Mouse (Mus musculus): ENCODE measurements at regions not wholly inside any gene's neighbourhood (a gene's known extent, or its start where the extent isn't known, plus 50 kb on each side); places are given as distances from the start of the nearest gene placed in this dataset.
"Not testable (repeated sequence)": the region's sequence is repeated elsewhere in the genome, so short reads cannot be mapped to it uniquely, and the experiment has no call there.

- no peak for ATAC-seq
Observed at GRCm38 (mm10) chrX:12296264-12297053, 136.3 kb upstream of the Bcor start.

GRCm38 (mm10) chrX:12298609-12299008, 138.5 kb upstream of the Bcor start:
- no peak for ATAC-seq

- ATAC-seq = no peak
Observed at GRCm38 (mm10) chrX:12299236-12299635, 139.1 kb upstream of the Bcor start.

GRCm38 (mm10) chrX:12304678-12305077, 144.5 kb upstream of the Bcor start:
- ATAC-seq = no peak

GRCm38 (mm10) chrX:12306940-12307339, 146.8 kb upstream of the Bcor start:
- ATAC-seq = no peak

- ATAC-seq = no peak
Observed at GRCm38 (mm10) chrX:12312534-12312933, 152.4 kb upstream of the Bcor start.

GRCm38 (mm10) chrX:12315658-12316057, 155.5 kb upstream of the Bcor start:
- no peak for ATAC-seq

GRCm38 (mm10) chrX:12317488-12317887, 157.3 kb upstream of the Bcor start:
- ATAC-seq = not testable (repeated sequence)

- ATAC-seq = no peak
Observed at GRCm38 (mm10) chrX:12318848-12319651, 158.9 kb upstream of the Bcor start.

GRCm38 (mm10) chrX:12322453-12322852, 162.3 kb upstream of the Bcor start:
- no peak for ATAC-seq

GRCm38 (mm10) chrX:12323268-12323667, 163.1 kb upstream of the Bcor start:
- no peak for ATAC-seq

- no peak for ATAC-seq
Observed at GRCm38 (mm10) chrX:12323812-12324211, 163.7 kb upstream of the Bcor start.

GRCm38 (mm10) chrX:12327464-12327863, 167.3 kb upstream of the Bcor start:
- ATAC-seq = no peak

- ATAC-seq = no peak
Observed at GRCm38 (mm10) chrX:12340561-12340960, 180.4 kb upstream of the Bcor start.

GRCm38 (mm10) chrX:12341356-12341965, 181.3 kb upstream of the Bcor start:
- no peak for ATAC-seq

GRCm38 (mm10) chrX:12344805-12345555, 184.8 kb upstream of the Bcor start:
- no peak for ATAC-seq

- ATAC-seq = no peak
Observed at GRCm38 (mm10) chrX:12346856-12347255, 186.7 kb upstream of the Bcor start.

- no peak for ATAC-seq
Observed at GRCm38 (mm10) chrX:12348117-12348516, 188.0 kb upstream of the Bcor start.

GRCm38 (mm10) chrX:12354875-12355274, 194.7 kb upstream of the Bcor start:
- ATAC-seq = no peak

- no peak for ATAC-seq
Observed at GRCm38 (mm10) chrX:12358026-12358425, 197.9 kb upstream of the Bcor start.

- no peak for ATAC-seq
Observed at GRCm38 (mm10) chrX:12365582-12366323, 205.6 kb upstream of the Bcor start.

GRCm38 (mm10) chrX:12366801-12367200, 206.6 kb upstream of the Bcor start:
- no peak for ATAC-seq
